Mouse (Mus musculus) G1E (cell line): ENCODE results near the gene Foxa1. TPM values are rescaled to one million over a fixed set of nuclear protein-coding genes. Genes with fewer than 3 reads are reported as not detected.

ENCODE experiments used
- ATAC-seq: 2 replicates; pipeline ENCODE4 v1.8.0; 2016; ENCODE audit warnings: mild to moderate bottlenecking; ENCODE audit not compliant: insufficient number of reproducible peaks, poor library complexity, low FRiP score, severe bottlenecking; ENCODE audit errors: extremely low read depth
- DNase-seq: peaks from one replicate; pipeline ENCODE4 v3.0.0; 2012; ENCODE audit warnings: low spot score
- H3K27me3 ChIP-seq: 2 replicates; pipeline ENCODE4 v1.6.1; 2012; ENCODE audit warnings: mild to moderate bottlenecking, low read length, inconsistent platforms; ENCODE audit not compliant: insufficient read depth
- H3K36me3 ChIP-seq: replicated peaks from 2 replicates; pipeline ENCODE3; 2012; ENCODE audit warnings: mild to moderate bottlenecking, inconsistent platforms
- H3K4me1 ChIP-seq: 2 replicates; pipeline ENCODE4 v1.6.1; 2012; ENCODE audit warnings: low read depth, low read length, inconsistent platforms, mixed read lengths; ENCODE audit not compliant: insufficient read depth
- H3K4me3 ChIP-seq: 2 replicates; pipeline ENCODE4 v1.5.1; 2012; ENCODE audit warnings: low read depth, mild to moderate bottlenecking, inconsistent platforms, low read length, moderate library complexity, mixed read lengths
- H3K9me3 ChIP-seq: replicated peaks from 2 replicates; pipeline ENCODE4 v1.6.1; 2012; ENCODE audit warnings: inconsistent platforms
- CTCF ChIP-seq: IDR thresholded peaks from 2 replicates; pipeline ENCODE4 v1.5.1; 2012; ENCODE audit warnings: low read depth, low read length, inconsistent platforms, mixed read lengths
- GATA1 ChIP-seq: IDR thresholded peaks from 2 replicates; pipeline ENCODE4 v1.6.1; 2012; ENCODE audit warnings: borderline replicate concordance, low read length, inconsistent platforms, mixed read lengths
- GATA2 ChIP-seq: IDR thresholded peaks from 2 replicates; pipeline ENCODE4 v1.6.1; 2012; ENCODE audit warnings: low read depth, low read length, inconsistent platforms, borderline replicate concordance
- POLR2AphosphoS5 ChIP-seq: IDR thresholded peaks from 2 replicates; pipeline ENCODE4 v1.6.1; 2012; ENCODE audit warnings: low read depth, low read length, inconsistent platforms; ENCODE audit not compliant: insufficient replicate concordance
- TAL1 ChIP-seq: conservative IDR thresholded peaks from 2 replicates; pipeline ENCODE4 v1.6.1; 2012; ENCODE audit warnings: low read depth, low read length, inconsistent platforms, mixed read lengths
- polyA plus RNA-seq: library from polyadenylated mRNA; stranded (reverse); fragments of >175 nt; gene quantifications from 2 replicates; pipeline ENCODE4 v1.2.3, GENCODE M21; 2012
- total RNA-seq, 2 experiments: library from RNA; stranded (forward) in 1 of 2; stranded (reverse) in 1 of 2; fragments of 200-1000 nt in 1 of 2; fragments of >200 nt in 1 of 2; fragmentation: Nextera tagmentation in 1 of 2; gene quantifications; 2 replicates each; pipeline ENCODE4 v1.2.3; 2014 to 2017

The Foxa1 gene
- total and polyA plus RNA-seq, 3 experiments, result 0.27 to 2.3 (median 0.53) TPM

DNA sequence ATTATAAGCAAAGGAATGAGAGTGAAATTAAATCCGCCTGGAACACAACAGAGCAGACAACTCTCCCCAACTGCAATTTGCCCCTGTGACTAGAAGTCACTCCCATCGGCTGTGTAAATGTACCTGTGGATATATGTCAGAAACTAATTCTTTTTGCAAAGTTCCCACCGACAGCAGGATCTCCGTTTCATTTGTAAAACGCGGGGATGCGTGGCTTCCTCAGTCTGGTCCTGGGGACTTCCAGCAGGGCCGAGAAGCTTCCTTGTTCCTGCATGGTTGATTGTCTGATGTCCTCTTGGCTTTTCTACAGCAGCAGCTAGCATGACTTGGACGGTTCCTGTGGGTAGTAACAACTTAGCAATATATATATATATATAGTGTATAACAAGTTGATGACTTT is 1.2 kb upstream of the Foxa1 start:
- H3K36me3 ChIP-seq, result peaks cover 3% of the 10 kb centered on the region
- no peak for ATAC-seq

GRCm38 (mm10) chr12:57545371-57546241 is 1.1 kb downstream of the Foxa1 start:
- TF ChIP-seq GATA2 (no peak), POLR2AphosphoS5 (no peak), TAL1 (no peak), CTCF (no peak), GATA1 (no peak)
- peak; percentile 55 for DNase-seq
- Histone ChIP-seq H3K4me3 (peak overlapping the region; percentile 71), H3K4me1 (peaks cover 33% of the 10 kb centered on the region), H3K9me3 (peaks cover 12% of the 10 kb centered on the region), H3K27me3 (peaks cover 86% of the 10 kb centered on the region), H3K36me3 (peaks cover 15% of the 10 kb centered on the region)
- ATAC-seq, result no peak

More for the DNA sequence above, 1.2 kb upstream of the Foxa1 start:
- no peak for DNase-seq
- Histone ChIP-seq H3K9me3 (peaks cover 3% of the 10 kb centered on the region), H3K4me3 (no peak overlapping the region), H3K4me1 (peaks cover 31% of the 10 kb centered on the region), H3K27me3 (peaks cover 82% of the 10 kb centered on the region)
- TF ChIP-seq TAL1 (no peak), GATA2 (no peak), POLR2AphosphoS5 (no peak), GATA1 (no peak), CTCF (no peak)

DNA sequence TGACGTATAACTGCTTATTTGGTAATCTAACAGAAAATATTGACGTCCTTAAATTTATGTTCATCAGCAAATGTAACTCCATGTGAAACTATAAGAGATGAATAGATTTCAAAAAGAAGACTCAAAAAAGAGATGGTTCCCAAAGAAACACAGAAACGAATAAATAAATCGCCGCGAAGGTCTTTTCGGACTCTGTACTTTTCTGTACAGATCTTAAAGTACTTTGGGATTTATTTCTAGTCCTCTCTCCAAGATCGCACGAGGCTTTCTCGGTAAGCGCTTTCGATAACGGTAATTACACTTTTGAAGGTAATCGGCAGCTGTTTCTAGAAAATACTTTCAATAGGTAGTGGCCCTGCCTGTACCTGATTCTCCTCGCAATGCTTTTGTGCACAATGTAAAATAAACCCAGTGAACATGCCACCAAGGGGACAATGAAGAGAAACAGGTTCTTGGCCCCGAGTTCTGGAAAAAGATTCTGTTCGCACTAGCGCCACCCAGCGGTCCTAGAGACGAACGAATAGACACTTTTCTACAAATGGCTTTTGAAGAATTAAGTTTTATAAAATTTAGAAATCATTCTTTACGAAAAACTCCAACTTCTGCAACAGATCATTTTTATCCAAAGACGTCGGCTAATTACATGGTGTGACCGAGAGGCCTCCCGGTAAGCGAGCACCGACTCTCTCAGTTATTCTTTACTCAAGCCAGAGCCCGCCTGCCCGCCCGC is 1.9 kb downstream of the Foxa1 start:
- no peak for TF ChIP-seq GATA1
- TF ChIP-seq POLR2AphosphoS5, result no peak
- TF ChIP-seq GATA2, result no peak
- no peak for TF ChIP-seq TAL1
- TF ChIP-seq CTCF, result peak; percentile 41
- peaks cover 15% of the 10 kb centered on the region for H3K36me3 ChIP-seq
- peaks cover 12% of the 10 kb centered on the region for H3K9me3 ChIP-seq
- ATAC-seq, result no peak
- peak overlapping the region; percentile 71; the same call in 1 of the 2 replicates for H3K4me3 ChIP-seq
- no peak for DNase-seq
- peaks cover 81% of the 10 kb centered on the region for H3K27me3 ChIP-seq
- H3K4me1 ChIP-seq, result peaks cover 33% of the 10 kb centered on the region

DNA sequence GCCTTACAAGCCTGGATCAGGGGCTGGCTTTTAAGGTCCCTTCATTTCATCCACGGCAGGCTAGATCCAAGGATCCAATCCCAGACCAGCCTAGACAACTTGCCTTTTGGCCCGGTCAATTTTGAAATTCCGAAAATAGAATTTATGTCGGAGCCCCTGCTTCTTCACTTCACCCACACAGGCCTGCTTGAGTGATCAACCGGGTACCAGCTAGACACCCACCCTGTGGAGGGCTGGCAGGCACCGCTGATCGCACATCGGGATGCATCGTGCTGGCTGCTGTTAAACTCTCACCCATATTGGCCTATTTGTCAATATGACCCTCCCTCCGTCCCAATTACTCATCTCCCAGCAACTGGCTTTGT is 3.1 kb downstream of the Foxa1 start:
- TF ChIP-seq CTCF (no peak), TAL1 (no peak), GATA1 (no peak), POLR2AphosphoS5 (no peak), GATA2 (no peak)
- no peak overlapping the region for H3K4me3 ChIP-seq
- H3K27me3 ChIP-seq, result peaks cover 81% of the 10 kb centered on the region
- no peak for DNase-seq
- H3K4me1 ChIP-seq, result peaks cover 39% of the 10 kb centered on the region
- H3K36me3 ChIP-seq, result peaks cover 15% of the 10 kb centered on the region
- ATAC-seq, result no peak
- peaks cover 12% of the 10 kb centered on the region for H3K9me3 ChIP-seq

- ATAC-seq (no peak), DNase-seq (no peak)
- peaks cover 40% of the 10 kb centered on the region for H3K4me1 ChIP-seq
- peaks cover 81% of the 10 kb centered on the region for H3K27me3 ChIP-seq
- peak overlapping the region; percentile 18; the same call in 1 of the 2 replicates for H3K4me3 ChIP-seq
- peaks cover 12% of the 10 kb centered on the region for H3K9me3 ChIP-seq
- TF ChIP-seq POLR2AphosphoS5 (no peak), GATA2 (no peak), CTCF (no peak), TAL1 (no peak), GATA1 (no peak)
- H3K36me3 ChIP-seq, result peaks cover 15% of the 10 kb centered on the region
Measured at GRCm38 (mm10) chr12:57542746-57543626, 3.7 kb downstream of the Foxa1 start.
